Mouse (Mus musculus) spleen, adult 12 weeks (tissue): ENCODE data around the gene Hipk3.

ENCODE experiments used
- DNase-seq: peaks from one replicate; pipeline ENCODE4 v3.0.0; 2022; ENCODE audit warnings: low spot score

Gene Hipk3

GRCm38 (mm10) chr2:104493951-104494800, at the start of gene Hipk3:
TSS of gene Hipk3 (minus strand) at chr2:104494446.
- DNase-seq: peak; percentile 67

- DNase-seq: no peak
Observed at GRCm38 (mm10) chr2:104540286-104540685, 46.0 kb upstream of the Hipk3 start.

- DNase-seq: no peak
Observed at GRCm38 (mm10) chr2:104534751-104535150, 40.5 kb upstream of the Hipk3 start.

- no peak for DNase-seq
Observed at GRCm38 (mm10) chr2:104532548-104532947, 38.3 kb upstream of the Hipk3 start.

- no peak for DNase-seq
Observed at GRCm38 (mm10) chr2:104526559-104526958, 32.3 kb upstream of the Hipk3 start.

GRCm38 (mm10) chr2:104525506-104525905, 31.3 kb upstream of the Hipk3 start:
- no peak for DNase-seq

GRCm38 (mm10) chr2:104511622-104512021, 17.4 kb upstream of the Hipk3 start:
- no peak for DNase-seq

- no peak for DNase-seq
Observed at GRCm38 (mm10) chr2:104502388-104502787, 8.1 kb upstream of the Hipk3 start.

- DNase-seq: no peak
Observed at GRCm38 (mm10) chr2:104501091-104501490, 6.8 kb upstream of the Hipk3 start.

- no peak for DNase-seq
Observed at GRCm38 (mm10) chr2:104497771-104498170, 3.5 kb upstream of the Hipk3 start.

- no peak for DNase-seq
Observed at GRCm38 (mm10) chr2:104497231-104497630, 3.0 kb upstream of the Hipk3 start.

- DNase-seq: no peak
Observed at GRCm38 (mm10) chr2:104496206-104496605, 2.0 kb upstream of the Hipk3 start.

- no peak for DNase-seq
Observed at GRCm38 (mm10) chr2:104494801-104495185, 547 bp upstream of the Hipk3 start.

GRCm38 (mm10) chr2:104493021-104493950, 960 bp downstream of the Hipk3 start:
- peak; percentile 74 for DNase-seq

- no peak for DNase-seq
Observed at GRCm38 (mm10) chr2:104491221-104491795, 2.9 kb downstream of the Hipk3 start.

- DNase-seq: no peak
Observed at GRCm38 (mm10) chr2:104490761-104491160, 3.5 kb downstream of the Hipk3 start.

- no peak for DNase-seq
Observed at GRCm38 (mm10) chr2:104489851-104490250, 4.4 kb downstream of the Hipk3 start.

GRCm38 (mm10) chr2:104484438-104484837, 9.8 kb downstream of the Hipk3 start:
- DNase-seq: no peak

- DNase-seq: no peak
Observed at GRCm38 (mm10) chr2:104482156-104482555, 12.1 kb downstream of the Hipk3 start.

- DNase-seq: no peak
Observed at GRCm38 (mm10) chr2:104479054-104479453, 15.2 kb downstream of the Hipk3 start.

GRCm38 (mm10) chr2:104477398-104478015, 16.7 kb downstream of the Hipk3 start:
- no peak for DNase-seq

- no peak for DNase-seq
Observed at GRCm38 (mm10) chr2:104472056-104472455, 22.2 kb downstream of the Hipk3 start.
